Mouse (Mus musculus) hindbrain, postnatal 0 days (tissue): ENCODE results near the gene Polr3gl. TPM values are rescaled to one million over a fixed set of nuclear protein-coding genes. Genes with fewer than 3 reads are reported as not detected.

Experiments
- ATAC-seq: fragments of 200-750 bp; cut with Nextera tagmentation; 2 replicates; pipeline ENCODE4 v1.8.0; 2017; ENCODE audit warnings: mild to moderate bottlenecking, moderate TSS enrichment, moderate library complexity
- DNase-seq: peaks from one replicate; pipeline ENCODE4 v3.0.0-alpha.2; 2015; ENCODE audit warnings: low spot score
- H3K27ac ChIP-seq: fragments of 300-500 bp; sonication (generic); 2 replicates; pipeline ENCODE4 v1.5.1; 2014; ENCODE audit warnings: mild to moderate bottlenecking
- H3K27me3 ChIP-seq: fragments of 300-500 bp; sonication (generic); 2 replicates; pipeline ENCODE4 v1.6.1; 2014; ENCODE audit warnings: low read length, mixed read lengths; ENCODE audit not compliant: insufficient read depth
- H3K36me3 ChIP-seq: fragments of 300-500 bp; sonication (generic); 2 replicates; pipeline ENCODE4 v1.6.1; 2014; ENCODE audit warnings: low read length, mixed read lengths; ENCODE audit not compliant: insufficient read depth
- H3K4me1 ChIP-seq: fragments of 300-500 bp; sonication (generic); 2 replicates; pipeline ENCODE4 v1.6.1; 2014; ENCODE audit warnings: antibody characterized with exemption, low read length, mixed read lengths; ENCODE audit not compliant: insufficient read depth
- H3K4me2 ChIP-seq: fragments of 300-500 bp; sonication (generic); 2 replicates; pipeline ENCODE4 v1.6.1; 2014; ENCODE audit warnings: low read depth, mild to moderate bottlenecking, low read length, moderate library complexity, mixed read lengths
- H3K4me3 ChIP-seq: fragments of 300-500 bp; sonication (generic); 2 replicates; pipeline ENCODE4 v1.5.1; 2014; ENCODE audit warnings: low read length
- H3K9ac ChIP-seq: fragments of 300-500 bp; sonication (generic); replicated peaks from 2 replicates; pipeline ENCODE4 v1.6.1; 2014; ENCODE audit warnings: mild to moderate bottlenecking, low read length, moderate library complexity, mixed read lengths
- H3K9me3 ChIP-seq: fragments of 300-500 bp; sonication (generic); 2 replicates; pipeline ENCODE4 v1.6.1; 2016; ENCODE audit warnings: low read length, mixed read lengths
- CTCF ChIP-seq: IDR thresholded peaks from 2 replicates; pipeline ENCODE4 v1.5.1; 2016; ENCODE audit warnings: antibody characterized with exemption, control low read depth, low read depth
- WGBS: fragments of 180-500 bp; shearing (Covaris S2); extraction: QIAGEN DNeasy Blood & Tissue Kit; methylation state at CpG from one replicate; pipeline ENCODE4 v1.1.7; 2014; 5-methylcytosine and 5-hydroxymethylcytosine counted together
- polyA plus RNA-seq: library from polyadenylated mRNA; unstranded; fragments of >200 nt; fragmentation: Nextera tagmentation; extraction: Ambion mirVana; gene quantifications from 2 replicates; pipeline ENCODE4 v1.2.1, GENCODE M21; 2015
- total RNA-seq: library from RNA; depleted of rRNA; stranded (reverse); fragments of >200 nt; gene quantifications from 2 replicates; pipeline ENCODE4 v1.2.3, GENCODE M21; 2014

The Polr3gl gene
- total and polyA plus RNA-seq, 2 experiments from 2014 or later = 11.2 to 32.9 TPM

GRCm38 (mm10) chr3:96593374-96593773, 607 bp downstream of the Polr3gl start:
- H3K4me1 ChIP-seq = peaks cover 19% of the 10 kb centered on the region
- H3K9me3 ChIP-seq = no peaks in the 10 kb centered on the region
- peak overlapping the region; percentile 69 for H3K9ac ChIP-seq
- DNase-seq (peak; percentile 57), ATAC-seq (no peak)
- peak overlapping the region; percentile 68 for H3K4me3 ChIP-seq
- under 1% methylated on average over 10 of the region's 10 CpGs for WGBS
- no peaks in the 10 kb centered on the region for H3K36me3 ChIP-seq
- peak overlapping the region; percentile 86 for H3K4me2 ChIP-seq
- no peaks in the 10 kb centered on the region for H3K27me3 ChIP-seq
- peak overlapping the region; percentile 87 for H3K27ac ChIP-seq
- no peak for TF ChIP-seq CTCF

- H3K36me3 ChIP-seq = no peaks in the 10 kb centered on the region
- DNase-seq (no peak), ATAC-seq (no peak)
- H3K4me3 ChIP-seq = no peak overlapping the region
- no peak overlapping the region for H3K9ac ChIP-seq
- H3K9me3 ChIP-seq = no peaks in the 10 kb centered on the region
- no peaks in the 10 kb centered on the region for H3K27me3 ChIP-seq
- no peak overlapping the region for H3K4me2 ChIP-seq
- 88% methylated on average over 4 of the region's 4 CpGs for WGBS
- peaks cover 4% of the 10 kb centered on the region; the same call in 1 of the 2 replicates for H3K4me1 ChIP-seq
- no peak for TF ChIP-seq CTCF
- H3K27ac ChIP-seq = no peak overlapping the region
Observed at GRCm38 (mm10) chr3:96590657-96591056, 3.3 kb downstream of the Polr3gl start.

- Histone ChIP-seq H3K27me3 (no peaks in the 10 kb centered on the region), H3K4me2 (no peak overlapping the region), H3K4me3 (no peak overlapping the region), H3K9me3 (no peaks in the 10 kb centered on the region), H3K27ac (no peak overlapping the region), H3K9ac (no peak overlapping the region), H3K4me1 (no peaks in the 10 kb centered on the region), H3K36me3 (no peaks in the 10 kb centered on the region)
- 96% methylated on average over 5 of the region's 5 CpGs for WGBS
- DNase-seq = no peak
- ATAC-seq = no peak
- 0 out of 2 replicates have a peak, but pooled peaks have one; percentile 7 for TF ChIP-seq CTCF
Observed at GRCm38 (mm10) chr3:96583386-96583785, 10.6 kb downstream of the Polr3gl start.

GRCm38 (mm10) chr3:96581771-96582515, 12.0 kb downstream of the Polr3gl start:
- no peak overlapping the region for H3K4me2 ChIP-seq
- H3K4me3 ChIP-seq = no peak overlapping the region
- 0 out of 2 replicates have a peak, but pooled peaks cover 4% of the 10 kb centered on the region for H3K4me1 ChIP-seq
- no peaks in the 10 kb centered on the region for H3K9me3 ChIP-seq
- no peak overlapping the region for H3K9ac ChIP-seq
- ATAC-seq (no peak), DNase-seq (no peak)
- 88% methylated on average over 16 of the region's 16 CpGs for WGBS
- no peaks in the 10 kb centered on the region for H3K36me3 ChIP-seq
- TF ChIP-seq CTCF = no peak
- no peak overlapping the region for H3K27ac ChIP-seq
- H3K27me3 ChIP-seq = no peaks in the 10 kb centered on the region

DNA sequence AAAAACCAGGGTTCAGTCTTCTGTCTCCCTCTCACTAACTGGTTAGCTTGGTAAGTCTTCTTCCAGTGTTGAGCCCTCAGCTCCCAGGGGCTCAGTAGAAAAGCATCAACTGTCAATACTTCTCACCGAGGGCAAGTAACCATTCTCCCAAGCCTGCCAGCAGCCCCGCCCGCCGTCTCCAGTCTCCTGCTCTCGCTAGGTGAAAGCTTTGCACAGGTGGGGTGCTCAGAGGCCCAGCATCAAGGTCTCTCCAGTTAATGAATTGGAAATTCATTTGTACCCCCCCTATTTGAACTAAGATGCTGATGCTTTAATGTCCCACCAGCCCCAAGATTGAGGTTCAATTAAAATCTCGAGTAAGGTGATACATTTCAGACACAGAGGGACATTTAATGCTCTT, 12.8 kb downstream of the Polr3gl start:
- no peak overlapping the region for H3K4me2 ChIP-seq
- 56% methylated on average over 6 of the region's 6 CpGs for WGBS
- no peak for TF ChIP-seq CTCF

GRCm38 (mm10) chr3:96579885-96580454, 14.0 kb downstream of the Polr3gl start:
- Histone ChIP-seq H3K27me3 (no peaks in the 10 kb centered on the region), H3K4me1 (0 out of 2 replicates have a peak, but pooled peaks cover 4% of the 10 kb centered on the region), H3K27ac (peak overlapping the region; percentile 42; the same call in 1 of the 2 replicates), H3K36me3 (no peaks in the 10 kb centered on the region), H3K9me3 (no peaks in the 10 kb centered on the region), H3K9ac (peak overlapping the region; percentile 37; the same call in 1 of the 2 replicates), H3K4me2 (peak overlapping the region; percentile 52), H3K4me3 (peak overlapping the region; percentile 21)
- TF ChIP-seq CTCF = peak; percentile 100
- peak; percentile 82 for ATAC-seq
- peak; percentile 94 for DNase-seq
- WGBS = 15% methylated on average over 16 of the region's 16 CpGs

More for the DNA sequence above, 12.8 kb downstream of the Polr3gl start:
- no peak overlapping the region for H3K4me3 ChIP-seq
- H3K4me1 ChIP-seq = 0 out of 2 replicates have a peak, but pooled peaks cover 4% of the 10 kb centered on the region
- no peaks in the 10 kb centered on the region for H3K9me3 ChIP-seq
- ATAC-seq = no peak
- H3K9ac ChIP-seq = no peak overlapping the region
- H3K27me3 ChIP-seq = no peaks in the 10 kb centered on the region
- H3K36me3 ChIP-seq = no peaks in the 10 kb centered on the region
- DNase-seq = no peak
- no peak overlapping the region for H3K27ac ChIP-seq
